Mouse (Mus musculus) inflammation-experienced regulatory T-cells, adult 6 months (primary cell): ENCODE measurements at regions not wholly inside any gene's neighbourhood (a gene's known extent, or its start where the extent isn't known, plus 50 kb on each side); places are given as distances from the start of the nearest gene placed in this dataset.

Experiments
- ATAC-seq: one replicate; pipeline ENCODE4 v1.8.0; 2017

GRCm38 (mm10) chr4:106244826-106245510, 71.0 kb upstream of the Usp24 start:
- no peak for ATAC-seq

DNA sequence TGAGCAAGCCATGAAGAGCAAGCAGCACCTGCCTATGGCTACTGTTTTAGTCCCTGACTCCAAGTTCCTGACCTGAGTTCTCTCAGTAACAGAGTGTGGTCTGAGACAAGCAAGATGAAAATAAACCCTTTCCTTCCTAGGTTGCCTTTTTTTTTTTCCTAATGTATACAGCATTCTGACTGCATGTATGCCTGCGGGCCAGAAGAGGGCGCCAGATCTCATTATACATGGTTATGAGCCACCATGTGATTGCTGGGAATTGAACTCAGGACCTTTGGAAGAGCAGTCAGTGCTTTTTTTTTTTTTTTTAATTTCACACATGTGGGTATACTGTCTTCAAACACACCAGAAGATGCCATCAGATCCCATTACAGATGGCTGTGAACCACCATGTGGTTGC, 69.3 kb upstream of the Usp24 start:
- ATAC-seq: no peak

GRCm38 (mm10) chr4:106247398-106247797, 68.6 kb upstream of the Usp24 start:
- no peak for ATAC-seq

DNA sequence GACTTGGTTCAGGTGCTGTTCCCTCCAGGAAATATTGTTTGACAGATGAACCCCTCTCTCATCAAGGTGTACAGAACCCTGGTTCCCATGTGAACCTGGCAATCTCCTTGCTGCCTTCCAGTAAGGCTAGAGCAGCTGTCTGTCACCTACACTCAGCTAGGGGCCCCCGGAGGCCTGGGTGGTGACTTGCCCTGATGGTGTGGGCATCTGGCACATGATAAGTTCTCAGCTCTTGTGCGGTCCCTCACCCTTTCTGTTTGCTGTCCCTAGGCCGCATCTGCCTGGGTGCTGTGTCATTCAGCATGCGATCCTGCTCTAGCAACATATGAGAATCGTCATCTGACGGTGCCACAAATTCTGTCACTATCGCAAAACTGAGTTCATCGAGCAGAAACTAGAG, 67.7 kb upstream of the Usp24 start:
- no peak for ATAC-seq

DNA sequence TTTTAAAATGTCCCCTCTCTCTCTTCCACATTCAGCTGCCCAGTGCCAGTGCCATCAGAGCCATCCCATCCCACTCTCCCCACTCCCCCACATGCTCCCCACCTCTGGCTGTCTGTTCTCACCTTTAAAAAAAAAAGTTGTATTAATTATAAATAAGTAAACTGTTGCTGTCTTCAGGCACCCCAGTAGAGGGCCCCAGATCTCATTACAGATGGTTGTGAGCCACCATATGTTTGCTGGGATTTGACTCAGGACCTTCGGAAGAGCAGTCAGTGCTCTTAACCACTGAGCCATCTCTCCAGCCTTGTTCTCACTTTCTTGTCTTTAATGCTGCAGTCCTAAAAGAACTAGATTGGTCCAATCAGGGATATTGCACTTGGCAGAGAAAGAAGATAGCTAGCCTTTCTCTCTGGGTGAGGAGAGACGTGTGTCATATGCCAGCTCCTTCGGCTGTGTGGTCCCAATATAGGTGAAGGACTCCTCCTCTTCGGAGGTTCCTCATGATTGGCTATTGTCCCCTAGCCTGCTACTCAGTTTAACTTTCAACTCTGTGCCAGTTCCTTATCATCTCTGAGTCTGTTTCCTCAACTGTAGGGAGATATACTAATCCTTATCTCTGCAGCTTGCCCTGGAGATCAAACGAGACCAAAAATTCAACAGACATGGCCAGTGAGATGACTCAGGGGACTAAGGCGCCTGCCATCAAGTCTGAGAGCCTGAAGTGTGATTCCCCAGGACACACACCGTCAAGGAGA, 66.8 kb upstream of the Usp24 start:
- ATAC-seq: no peak

DNA sequence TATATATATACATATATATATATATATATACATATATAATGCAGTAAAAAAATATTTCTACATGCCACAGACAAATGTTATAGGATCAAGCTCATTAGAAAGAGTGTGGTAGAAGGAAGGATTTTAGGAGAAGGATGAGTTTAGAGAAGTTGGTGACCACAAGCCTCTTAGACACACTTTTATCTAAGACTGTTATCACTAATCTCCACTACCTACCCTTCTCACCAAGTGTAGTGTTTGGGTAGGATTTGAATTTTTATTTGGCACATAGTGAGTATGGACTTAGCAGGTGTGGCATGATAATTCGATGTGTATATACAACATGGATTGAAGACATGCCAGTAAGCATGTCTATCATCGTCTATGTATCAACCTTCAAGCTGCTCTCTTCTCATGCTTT, 66.0 kb upstream of the Usp24 start:
- ATAC-seq: no peak

- no peak for ATAC-seq
Measured at GRCm38 (mm10) chr4:106251430-106251829, 64.6 kb upstream of the Usp24 start.

GRCm38 (mm10) chr4:106252946-106253345, 63.1 kb upstream of the Usp24 start:
- ATAC-seq: no peak

DNA sequence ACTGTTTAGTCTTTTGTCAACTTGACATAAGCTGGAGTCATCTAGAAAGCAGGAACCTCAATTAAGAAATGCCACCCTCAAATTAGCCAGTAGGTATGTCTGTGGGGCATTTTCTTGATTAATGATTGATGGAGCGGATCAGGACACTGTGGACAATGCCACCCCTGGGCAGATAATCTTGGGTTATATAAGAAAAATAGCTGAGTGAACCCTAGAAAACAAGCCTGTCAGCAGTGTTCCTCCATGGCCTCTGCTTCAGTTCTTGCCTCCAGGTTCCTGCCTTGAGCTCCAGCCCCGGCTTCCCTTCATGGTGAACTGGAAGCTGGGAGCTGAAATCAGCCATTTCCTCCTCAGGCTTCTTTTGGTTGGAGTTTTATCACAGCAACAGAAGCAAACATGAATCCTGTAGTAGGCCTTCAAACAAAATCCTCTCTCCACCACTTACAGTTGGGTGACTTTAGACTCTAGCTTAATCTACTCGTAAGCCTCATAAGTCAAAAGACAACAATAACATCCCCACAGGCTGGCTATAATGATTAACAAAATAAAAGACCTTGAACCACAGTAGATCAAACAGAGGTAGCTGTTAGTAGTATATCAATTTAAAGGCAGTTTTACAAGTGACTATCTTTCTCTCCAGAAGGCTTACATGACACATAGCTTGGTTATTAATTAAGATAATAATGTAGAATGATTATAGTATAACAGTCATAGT, 61.1 kb upstream of the Usp24 start:
- ATAC-seq: no peak

- no peak for ATAC-seq
Measured at GRCm38 (mm10) chr4:106255959-106256609, 59.9 kb upstream of the Usp24 start.

GRCm38 (mm10) chr4:106261404-106261803, 54.6 kb upstream of the Usp24 start:
- ATAC-seq: no peak

DNA sequence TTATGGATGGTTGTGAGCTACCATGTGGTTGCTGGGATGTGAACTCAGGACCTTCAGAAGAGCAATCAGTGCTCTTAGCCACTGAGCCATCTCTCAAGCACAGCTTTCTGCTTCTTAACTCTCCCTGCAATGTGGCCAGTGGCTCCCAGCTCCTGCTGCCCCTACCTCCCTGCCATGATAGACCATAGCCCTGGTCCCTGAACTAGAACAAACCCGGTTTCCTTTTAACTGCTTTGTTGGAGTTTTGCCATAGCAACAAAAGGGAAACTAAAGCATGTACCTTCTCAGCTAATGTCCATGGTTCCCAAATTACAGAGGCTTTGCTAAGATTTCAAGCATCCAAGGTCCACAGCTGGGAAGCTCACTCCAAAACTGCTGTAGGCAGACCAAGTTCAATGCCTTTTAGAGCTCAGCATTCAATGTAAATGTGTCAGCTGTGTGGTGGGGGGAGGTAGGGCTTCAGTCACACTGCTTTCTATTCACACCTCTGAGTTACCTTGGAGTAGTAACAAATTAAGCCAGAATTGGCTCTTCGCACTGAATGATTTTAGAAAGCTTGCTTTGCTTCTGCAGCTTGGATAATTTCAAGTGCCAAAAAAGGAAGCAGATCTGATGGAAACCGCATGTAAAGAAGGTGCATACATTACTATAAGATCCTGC, 54.0 kb upstream of the Usp24 start:
- no peak for ATAC-seq

DNA sequence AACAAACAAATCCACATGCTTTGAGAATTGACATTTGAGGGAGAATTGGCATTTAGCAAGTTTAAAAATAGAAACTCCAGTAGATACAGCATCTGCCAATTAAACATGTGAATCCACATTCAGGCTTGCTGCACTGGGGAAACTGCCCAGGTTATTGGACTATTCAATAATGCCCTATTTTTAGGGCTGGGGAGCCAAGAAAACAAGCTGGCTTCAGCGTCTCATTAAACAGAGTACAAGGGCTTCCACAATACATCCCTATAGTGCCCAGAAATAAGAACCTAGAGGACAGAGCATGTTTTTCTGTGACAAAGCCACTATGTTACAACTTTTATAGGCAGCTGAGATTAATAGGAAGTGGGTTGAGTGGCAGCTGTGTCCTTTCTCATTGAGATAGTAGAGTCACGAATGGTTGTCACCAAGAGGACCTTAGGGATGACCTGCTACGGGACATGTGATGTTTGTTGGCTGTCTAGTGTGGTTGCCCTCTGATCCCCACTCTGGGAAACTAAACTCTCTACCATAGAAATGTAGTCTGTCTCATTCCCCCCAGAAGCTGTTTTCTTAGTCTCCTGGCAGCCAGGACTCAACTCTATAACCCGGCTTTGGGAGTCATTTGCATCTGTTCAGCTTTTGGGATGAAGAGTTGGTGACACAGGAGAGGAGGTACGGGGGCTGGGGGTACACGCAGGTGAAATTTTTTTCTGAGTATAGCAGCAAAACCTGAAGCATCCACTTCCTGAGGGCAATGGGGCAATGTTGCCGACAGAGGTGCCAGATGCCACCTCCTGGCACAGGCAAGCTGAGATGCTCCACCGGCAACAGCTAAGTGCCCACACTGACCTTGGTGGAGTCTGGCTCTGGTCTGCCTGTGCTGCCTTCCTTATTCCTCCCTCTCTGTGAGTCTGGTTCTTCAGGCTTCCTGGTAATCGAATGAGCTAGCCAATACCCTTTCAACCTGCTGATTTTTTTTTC, 53.0 kb upstream of the Usp24 start:
- ATAC-seq: no peak
